Mouse (Mus musculus) granulocyte monocyte progenitor cell, adult 5-6 weeks (primary cell): Measurements from ENCODE around the gene Snca. TPM values are rescaled to one million over a fixed set of nuclear protein-coding genes. Genes with fewer than 3 reads are reported as not detected.
"Not testable (repeated sequence)": the region's sequence is repeated elsewhere in the genome, so short reads cannot be mapped to it uniquely, and the experiment has no call there.

ENCODE experiments used
- ATAC-seq: replicated peaks from 2 replicates; pipeline ENCODE4 v1.8.0; 2016; ENCODE audit warnings: mild to moderate bottlenecking, moderate TSS enrichment, inconsistent platforms; ENCODE audit not compliant: poor library complexity, severe bottlenecking
- total RNA-seq, 2 experiments: library from RNA; stranded (forward) in 1 of 2; stranded (reverse) in 1 of 2; fragments of 200-712, 200-1000 nt in 1 of 2; fragments of >200 nt in 1 of 2; fragmentation: Nextera tagmentation in 1 of 2; gene quantifications; 2 replicates each; pipeline ENCODE4 v1.2.3; 2014 to 2017

Gene Snca
- total RNA-seq, 2 experiments from 2014 or later, result 0.10 TPM; not detected in 1

- no peak for ATAC-seq
Measured at GRCm38 (mm10) chr6:60724110-60724829, 105.4 kb downstream of the Snca start.

- no peak for ATAC-seq
Measured at GRCm38 (mm10) chr6:60717566-60717965, 112.1 kb downstream of the Snca start.

- ATAC-seq, result no peak
Measured at GRCm38 (mm10) chr6:60709997-60710471, 119.6 kb downstream of the Snca start.

GRCm38 (mm10) chr6:60698072-60698471 is 131.6 kb downstream of the Snca start:
- no peak for ATAC-seq

GRCm38 (mm10) chr6:60687048-60687447 is 142.6 kb downstream of the Snca start:
- not testable (repeated sequence) for ATAC-seq

GRCm38 (mm10) chr6:60682233-60682632 is 147.4 kb downstream of the Snca start:
- no peak for ATAC-seq

Other genes starting within 250 kb of the Snca start
- not detected in 2 replicates for gene Mmrn1, start 95.1 kb upstream of the Snca start, total RNA-seq (2014; fragmentation: Nextera tagmentation)
- 0.62 and 0.90 TPM in 2 replicates for gene Mmrn1, start 95.1 kb upstream of the Snca start, total RNA-seq (2017)